Mouse (Mus musculus) thymus, adult 2 months (tissue): ENCODE measurements around the gene Dxo.
A peak's percentile ranks its signal among the peaks of the same experiment; 100 is the strongest.

Experiments
- CTCF ChIP-seq: fragments of 200-500 bp; IDR thresholded peaks from 2 replicates; pipeline ENCODE4 v1.5.1; 2012; ENCODE audit warnings: mild to moderate bottlenecking, control low read depth, low read length, moderate library complexity, borderline replicate concordance; ENCODE audit not compliant: control insufficient read depth, poor library complexity, insufficient read depth; ENCODE audit errors: extremely low read depth
- POLR2A ChIP-seq: fragments of 200-500 bp; IDR thresholded peaks from 2 replicates; pipeline ENCODE4 v1.6.1; 2012; ENCODE audit warnings: mild to moderate bottlenecking, low read length, control low read depth, moderate library complexity; ENCODE audit not compliant: control insufficient read depth, poor library complexity, insufficient read depth; ENCODE audit errors: extremely low read depth

DNA sequence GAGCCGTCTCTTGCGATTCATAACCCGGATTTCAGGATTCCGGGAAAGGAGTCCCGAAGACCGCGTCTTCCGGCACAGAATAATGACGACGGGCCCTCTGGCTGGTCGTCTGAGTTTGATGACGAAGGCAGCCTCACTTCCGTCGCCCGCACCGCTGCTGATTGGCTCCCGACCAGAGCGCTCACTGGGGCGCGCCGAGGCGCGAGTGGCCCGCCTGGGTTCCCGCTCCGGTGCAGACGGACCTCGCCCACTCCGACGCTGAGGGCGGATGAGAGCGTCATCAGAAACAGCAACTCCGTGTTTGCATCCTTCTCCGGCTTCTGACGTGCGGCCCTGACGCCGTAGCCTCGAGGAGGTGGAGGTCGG is at the start of gene Dxo, which contains the start of gene Stk19:
- TF ChIP-seq CTCF (peak; percentile 60; the same call in 1 of the 2 replicates), POLR2A (peak; percentile 74; the same call in 1 of the 2 replicates)
